Mouse (Mus musculus) erythroblast, adult 5-6 weeks (primary cell): ENCODE data around the gene Cracr2b. TPM values are rescaled to one million over a fixed set of nuclear protein-coding genes. Genes with fewer than 3 reads are reported as not detected.

ENCODE experiments used
- ATAC-seq: replicated peaks from 2 replicates; pipeline ENCODE4 v1.8.0; 2016; ENCODE audit warnings: moderate number of reproducible peaks, mild to moderate bottlenecking, moderate TSS enrichment, inconsistent platforms; ENCODE audit not compliant: poor library complexity, low FRiP score, severe bottlenecking
- total RNA-seq, 2 experiments: library from RNA; stranded (forward) in 1 of 2; stranded (reverse) in 1 of 2; fragments of 150-400 nt in 1 of 2; fragments of 200-764, 138-1000 nt in 1 of 2; gene quantifications; 2 replicates each; pipeline versions ENCODE4 v1.2.3 to v1.2.4; 2015 to 2017; ENCODE audit warnings: low replicate concordance in 2 of 2

The Cracr2b gene
- total RNA-seq, 2 experiments from 2014 or later = 0.77 TPM; not detected in 1

DNA sequence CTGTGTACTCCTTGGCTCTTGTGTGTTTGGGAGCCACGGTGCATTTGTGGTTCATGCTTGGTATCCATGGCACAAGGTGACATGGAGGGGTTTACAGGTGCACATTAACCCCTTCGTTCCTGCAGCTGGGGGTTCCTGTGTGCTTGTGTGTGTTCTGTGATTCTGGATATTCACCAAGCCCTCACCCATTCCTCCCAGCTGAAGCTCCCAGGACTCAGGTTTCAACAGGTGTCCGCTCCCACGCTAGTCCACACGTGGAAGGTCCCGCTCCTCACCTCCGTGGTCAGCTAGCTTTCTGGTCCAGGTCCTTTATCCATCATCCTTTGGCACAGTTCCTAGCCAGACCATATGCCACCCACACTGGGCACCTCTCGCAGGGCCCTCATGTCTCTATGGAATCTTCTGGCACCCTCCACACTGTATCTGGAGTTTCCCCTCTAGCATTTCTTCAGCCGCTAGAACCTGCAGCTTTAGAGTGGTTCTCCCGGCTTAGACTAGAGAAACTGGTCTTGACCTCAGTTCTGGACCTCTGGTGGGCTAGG lies 5.8 kb downstream of the Cracr2b start:
- peak; percentile 7 for ATAC-seq

- ATAC-seq = peak; percentile 71
These were observed 6.5 kb downstream of the Cracr2b start, which contains the start of gene Cd151 for GRCm38 (mm10) chr7:141467230-141468030. Gene Cd151, plus strand, starts transcription at chr7:141467392.

- ATAC-seq = peak; percentile 10; the same call in 1 of the 2 replicates
These were observed 7.2 kb downstream of the Cracr2b start for GRCm38 (mm10) chr7:141468164-141468521.

- peak; percentile 43 for ATAC-seq
These were observed 7.8 kb downstream of the Cracr2b start for GRCm38 (mm10) chr7:141468522-141469211.

DNA sequence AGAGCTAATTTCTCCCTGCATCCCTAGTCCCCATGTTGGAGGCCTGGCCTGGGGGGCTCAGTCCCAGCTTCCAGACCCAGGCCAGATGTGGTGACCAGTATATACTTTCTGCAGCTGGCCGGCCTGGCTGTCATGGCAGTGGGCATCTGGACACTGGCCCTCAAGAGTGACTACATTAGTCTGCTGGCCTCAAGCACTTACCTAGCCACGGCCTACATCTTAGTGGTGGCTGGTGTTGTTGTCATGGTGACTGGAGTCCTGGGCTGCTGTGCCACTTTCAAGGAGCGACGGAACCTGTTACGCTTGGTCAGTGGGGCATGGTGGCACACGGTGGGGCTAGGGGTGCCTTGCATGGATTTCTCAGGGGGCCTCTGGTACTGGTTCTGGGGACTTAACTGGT lies 8.5 kb downstream of the Cracr2b start:
- no peak for ATAC-seq

DNA sequence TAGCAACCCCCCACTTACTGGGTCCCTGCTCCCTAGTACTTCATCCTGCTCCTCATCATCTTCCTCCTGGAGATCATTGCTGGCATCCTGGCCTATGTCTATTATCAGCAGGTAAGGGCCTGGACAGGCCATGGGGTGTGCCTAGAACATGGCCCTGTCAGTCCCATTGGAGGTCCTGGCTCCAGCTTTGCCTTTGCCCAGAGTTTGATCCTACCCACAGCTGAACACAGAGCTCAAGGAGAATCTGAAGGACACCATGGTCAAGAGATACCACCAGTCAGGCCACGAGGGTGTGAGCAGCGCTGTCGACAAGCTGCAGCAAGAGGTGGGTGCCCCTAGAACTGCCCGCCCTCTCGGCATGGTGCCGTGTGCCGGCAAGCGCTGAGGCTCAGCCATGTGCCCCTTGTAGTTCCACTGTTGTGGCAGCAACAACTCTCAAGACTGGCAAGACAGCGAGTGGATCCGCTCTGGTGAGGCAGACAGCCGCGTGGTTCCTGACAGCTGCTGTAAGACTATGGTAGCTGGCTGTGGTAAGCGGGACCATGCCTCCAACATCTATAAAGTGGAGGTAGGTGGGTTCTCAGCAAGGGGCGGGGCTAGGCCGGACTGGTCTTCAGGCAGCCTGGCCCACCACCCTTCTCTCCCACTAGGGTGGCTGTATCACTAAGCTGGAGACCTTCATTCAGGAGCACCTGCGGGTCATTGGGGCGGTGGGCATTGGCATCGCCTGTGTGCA lies 9.2 kb downstream of the Cracr2b start:
- ATAC-seq = no peak

GRCm38 (mm10) chr7:141470637-141470944 lies 9.7 kb downstream of the Cracr2b start:
- ATAC-seq = no peak

DNA sequence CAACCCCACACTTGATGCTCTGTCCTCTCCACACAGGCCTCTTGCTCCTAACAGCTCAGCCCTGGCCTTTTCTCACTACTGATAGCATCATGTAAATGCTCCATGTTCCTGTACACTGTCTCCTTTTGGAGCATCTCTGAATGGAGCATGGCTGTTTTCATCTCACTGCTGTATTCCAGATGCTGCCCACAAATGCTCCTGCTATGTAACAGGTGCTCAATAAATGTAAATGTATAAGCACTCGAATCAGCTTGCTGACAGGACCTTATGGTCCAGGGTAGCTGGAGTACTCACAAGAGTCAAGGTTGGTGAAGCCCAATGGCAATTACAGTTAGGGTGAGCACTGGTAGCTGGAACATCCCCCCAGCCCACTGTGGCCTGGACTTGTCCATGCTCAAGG lies 10.3 kb downstream of the Cracr2b start:
- no peak for ATAC-seq

DNA sequence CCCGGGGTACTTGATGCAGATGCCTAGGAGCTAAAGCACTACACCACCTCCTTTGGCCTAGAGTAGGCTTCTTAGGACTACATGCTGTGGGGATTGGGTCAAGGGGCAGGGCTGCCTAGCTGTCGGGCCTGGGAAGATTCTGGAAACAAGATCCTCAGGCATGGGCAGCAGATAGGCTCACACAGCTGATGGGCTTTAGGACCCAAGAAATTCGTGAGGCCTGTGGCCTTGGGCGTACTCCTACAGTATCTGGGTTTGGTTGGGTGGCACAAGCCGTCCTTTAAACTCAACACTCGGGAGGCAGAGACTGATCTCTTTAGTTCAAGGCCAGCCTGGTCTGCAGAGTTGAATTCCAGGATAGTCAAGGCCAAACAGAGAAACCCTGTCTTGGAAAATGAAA lies 11.3 kb downstream of the Cracr2b start:
- ATAC-seq = no peak

- ATAC-seq = no peak
These were observed 11.9 kb downstream of the Cracr2b start for GRCm38 (mm10) chr7:141472763-141473162.

DNA sequence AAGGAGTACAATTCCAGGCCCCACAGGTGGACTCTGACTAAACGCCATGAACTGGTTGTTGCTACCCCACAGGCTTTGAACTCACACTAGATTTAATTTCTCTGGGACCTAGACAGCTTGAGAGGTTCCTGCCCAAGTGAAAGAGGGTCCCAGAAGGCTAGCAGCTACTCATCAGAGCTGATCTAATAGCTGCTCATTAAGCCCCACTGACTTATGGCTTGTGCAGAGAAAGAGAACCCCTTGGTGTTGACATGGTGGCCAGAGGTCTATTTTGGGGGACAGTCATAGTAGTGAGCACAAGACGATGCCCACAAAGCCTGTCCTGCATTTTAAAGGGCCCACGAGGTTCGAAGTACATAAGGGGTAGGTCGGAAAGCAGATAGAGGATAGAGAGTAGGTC lies 13.3 kb downstream of the Cracr2b start:
- ATAC-seq = no peak

GRCm38 (mm10) chr7:141475011-141475804 lies 14.3 kb downstream of the Cracr2b start, which contains the start of the genes Polr2l and Tspan4:
Gene Polr2l, minus strand, starts transcription at chr7:141475132.
Gene Tspan4, plus strand, starts transcription at chr7:141475240.
- peak; percentile 82 for ATAC-seq

DNA sequence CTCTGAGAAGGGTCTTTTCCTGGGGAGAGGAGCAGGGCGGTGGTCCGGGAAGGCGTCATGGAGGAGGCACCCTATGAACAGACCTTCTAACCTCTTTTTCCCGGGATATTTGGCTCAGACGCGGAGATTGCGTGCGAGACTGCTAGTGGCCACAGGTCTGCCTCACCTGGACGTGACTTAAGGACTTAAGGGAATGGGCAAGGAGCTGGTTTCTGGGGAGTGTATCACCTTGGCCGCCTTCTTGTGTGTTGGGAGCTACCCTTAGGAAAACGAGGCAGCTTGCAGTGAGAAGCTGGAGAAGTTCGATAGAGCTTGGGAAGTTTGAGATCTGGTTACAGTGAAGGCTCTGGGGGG lies 14.9 kb downstream of the Cracr2b start:
- no peak for ATAC-seq

GRCm38 (mm10) chr7:141476226-141476980 lies 15.5 kb downstream of the Cracr2b start:
- no peak for ATAC-seq

- no peak for ATAC-seq
These were observed 16.1 kb downstream of the Cracr2b start for GRCm38 (mm10) chr7:141476981-141477370.

DNA sequence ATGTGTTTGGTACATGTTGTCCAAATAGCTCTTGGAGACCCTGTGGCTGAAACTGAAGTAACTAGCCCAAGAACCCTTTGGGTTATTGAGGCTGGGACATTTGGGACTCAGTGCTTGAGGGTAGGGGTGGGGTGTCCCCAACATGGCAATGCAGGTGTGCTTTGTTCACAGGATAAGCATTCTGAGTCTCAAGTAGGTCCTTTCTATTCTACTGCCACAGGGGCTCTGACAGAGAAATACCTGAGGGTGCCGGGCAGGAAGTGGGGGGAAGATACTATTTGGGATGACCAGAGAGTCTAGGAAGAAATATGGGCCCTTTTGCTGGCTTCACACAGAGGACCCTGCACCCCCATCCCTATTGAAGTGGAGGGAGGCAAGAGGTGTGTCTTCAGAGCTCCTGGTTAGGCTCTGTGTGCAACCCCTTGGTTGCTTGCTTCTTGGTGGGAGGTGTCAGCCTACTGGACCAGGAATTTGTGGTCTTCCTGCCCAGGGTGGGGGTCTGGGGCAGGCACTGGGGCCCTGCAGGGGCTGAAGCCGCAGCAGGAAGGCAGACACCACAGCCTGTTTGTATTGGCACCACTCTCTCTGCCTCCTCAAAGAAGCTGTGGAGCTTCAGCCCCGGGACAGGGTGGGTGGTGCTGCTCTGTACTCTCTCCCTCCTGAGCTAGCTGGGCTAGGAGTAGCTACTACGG lies 16.8 kb downstream of the Cracr2b start:
- no peak for ATAC-seq

- no peak for ATAC-seq
These were observed 17.4 kb downstream of the Cracr2b start for GRCm38 (mm10) chr7:141478270-141478748.

DNA sequence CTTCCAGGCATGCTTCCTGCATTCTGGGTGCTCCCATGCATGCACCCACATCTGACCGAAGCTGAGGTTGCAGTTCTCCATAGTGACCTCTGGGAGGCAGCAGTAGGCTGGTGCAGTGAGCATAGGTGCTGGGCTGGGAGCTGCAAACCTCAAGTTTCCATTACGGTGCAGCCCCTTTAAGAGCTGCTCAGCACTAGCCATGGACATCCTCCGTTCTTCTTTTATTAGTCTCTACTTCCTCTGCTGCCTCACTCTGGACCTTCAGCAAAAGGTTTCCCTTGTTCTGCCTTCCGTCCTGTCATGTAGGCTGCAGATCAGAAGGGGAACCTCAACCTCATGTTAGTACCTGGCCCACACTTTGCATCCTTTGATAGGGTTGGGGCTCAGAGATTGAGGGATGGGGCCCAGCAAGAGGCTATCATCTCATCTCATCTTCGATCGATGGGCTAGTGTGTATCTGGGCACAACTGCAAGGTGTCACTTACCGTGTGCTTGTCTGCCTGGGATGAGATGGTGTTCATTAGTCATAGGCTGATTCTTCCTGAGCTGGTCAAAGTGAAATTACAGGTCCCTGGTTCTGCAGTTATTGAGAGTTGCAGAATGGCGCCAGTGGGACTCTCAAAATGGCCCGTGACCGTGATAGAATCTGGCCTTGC lies 20.1 kb downstream of the Cracr2b start:
- peak; percentile 75 for ATAC-seq
